Comparison of ENCODE assay signal across 9 mouse cellular contexts in genomic region chr7:139746803-139747202, GRCm38 (mm10).
DNase-seq lines count a peak whose midpoint lies in the region; ATAC-seq and TF ChIP-seq lines count a peak whose summit lies in the region.
"Had no signal": no experiment of that assay in that cellular context is flagged by ENCODE, and none has a peak within 500 bp of the region (broad histone marks: within the 10 kb centered on the region; RNA-seq: fewer than 3 reads in every experiment).

No protein-coding gene starts in this region.

- peak; percentile 26; the same call in 1 of the 2 replicates for TF ChIP-seq CTCF in heart, postnatal 0 days (IDR thresholded peaks at IDR 0.05; ENCODE audit: low read depth)
- TF ChIP-seq CTCF in olfactory bulb, adult 2 months (IDR thresholded peaks at IDR 0.05; ENCODE audit: insufficient read depth, low read depth, low read length) = peak; percentile 38; the same call in 1 of the 2 replicates

- no peak overlapping the region for H3K27ac ChIP-seq in heart, postnatal 0 days (ENCODE audit: low read depth)
- H3K27ac ChIP-seq in heart, embryonic 10.5 days = no peak overlapping the region
- no peak overlapping the region for H3K27ac ChIP-seq in hindbrain, embryonic 12.5 days
- H3K27ac ChIP-seq in olfactory bulb, adult 2 months (ENCODE audit: insufficient read depth, low read depth, low read length) = no peak overlapping the region
- H3K27ac ChIP-seq: heart, embryonic 13.5 days had no signal

- no peaks in the 10 kb centered on the region for H3K4me1 ChIP-seq in heart, postnatal 0 days (ENCODE audit: control insufficient read depth, insufficient read depth)
- no peaks in the 10 kb centered on the region for H3K4me1 ChIP-seq in heart, embryonic 10.5 days
- H3K4me1 ChIP-seq in hindbrain, embryonic 12.5 days = peaks cover 5% of the 10 kb centered on the region; the same call in 1 of the 2 replicates
- H3K4me1 ChIP-seq in olfactory bulb, adult 2 months (ENCODE audit: control insufficient read depth, insufficient read depth, low read length) = peaks cover 11% of the 10 kb centered on the region; the same call in 1 of the 2 replicates
- H3K4me1 ChIP-seq: heart, embryonic 13.5 days had no signal

- no peak overlapping the region for H3K4me2 ChIP-seq in heart, postnatal 0 days (ENCODE audit: low read depth, low read length)
- no peak overlapping the region for H3K4me2 ChIP-seq in hindbrain, embryonic 12.5 days (replicated peaks)
- H3K4me2 ChIP-seq: heart, embryonic 13.5 days had no signal

- ATAC-seq in heart, postnatal 0 days (ENCODE audit: insufficient read depth, low read depth) = no peak
- ATAC-seq in hindbrain, embryonic 12.5 days (ENCODE audit: low FRiP score) = 0 out of 2 replicates have a peak, but pooled peaks have one; percentile 38
- ATAC-seq in megakaryocyte, adult 5-6 weeks (ENCODE audit: poor library complexity, severe bottlenecking) = no peak

- 42% methylated on average over 1 of the region's 1 CpGs for WGBS in heart, postnatal 0 days
- WGBS in heart, embryonic 10.5 days = 55% methylated on average over 1 of the region's 1 CpGs
- WGBS in hindbrain, embryonic 12.5 days = 38% methylated on average over 1 of the region's 1 CpGs
- 69% methylated on average over 1 of the region's 1 CpGs for WGBS in olfactory bulb, adult 2 months

- H3K9me3 ChIP-seq in heart, postnatal 0 days (replicated peaks; ENCODE audit: control insufficient read depth, low read length) = 0 out of 2 replicates have a peak, but pooled peaks cover 3% of the 10 kb centered on the region
- H3K9me3 ChIP-seq in heart, embryonic 10.5 days = no peaks in the 10 kb centered on the region
- 0 out of 2 replicates have a peak, but pooled peaks cover 4% of the 10 kb centered on the region for H3K9me3 ChIP-seq in hindbrain, embryonic 12.5 days (replicated peaks)

- DNase-seq in heart, postnatal 0 days (ENCODE audit: low spot score) = no peak
- no peak for DNase-seq in heart, embryonic 10.5 days (ENCODE audit: low spot score)
- DNase-seq in testis, postnatal 10 days (ENCODE audit: low spot score) = peak; percentile 70
- DNase-seq in testis, postnatal 14 days (ENCODE audit: low spot score) = no peak
- no peak for DNase-seq in urinary bladder, adult 2 months (ENCODE audit: low spot score)

- no peaks in the 10 kb centered on the region for H3K36me3 ChIP-seq in heart, postnatal 0 days (replicated peaks; ENCODE audit: control insufficient read depth, insufficient read depth, low read length)
- no peaks in the 10 kb centered on the region for H3K36me3 ChIP-seq in heart, embryonic 10.5 days
- H3K36me3 ChIP-seq in hindbrain, embryonic 12.5 days = no peaks in the 10 kb centered on the region
- H3K36me3 ChIP-seq: heart, embryonic 13.5 days had no signal

- no peaks in the 10 kb centered on the region for H3K27me3 ChIP-seq in heart, postnatal 0 days (ENCODE audit: control insufficient read depth, insufficient read depth, low read length)
- no peaks in the 10 kb centered on the region for H3K27me3 ChIP-seq in heart, embryonic 10.5 days (ENCODE audit: insufficient read depth, poor library complexity, severe bottlenecking)
- no peaks in the 10 kb centered on the region for H3K27me3 ChIP-seq in hindbrain, embryonic 12.5 days
- H3K27me3 ChIP-seq: heart, embryonic 13.5 days had no signal

- H3K4me3 ChIP-seq in heart, postnatal 0 days (ENCODE audit: low read depth, low read length) = no peak overlapping the region
- H3K4me3 ChIP-seq in heart, embryonic 10.5 days = no peak overlapping the region
- no peak overlapping the region for H3K4me3 ChIP-seq in hindbrain, embryonic 12.5 days
- no peak overlapping the region for H3K4me3 ChIP-seq in olfactory bulb, adult 2 months (ENCODE audit: insufficient read depth, low read depth, low read length)
- H3K4me3 ChIP-seq: heart, embryonic 13.5 days had no signal

- no peak overlapping the region for H3K9ac ChIP-seq in heart, postnatal 0 days (replicated peaks; ENCODE audit: low read depth, low read length)
- no peak overlapping the region for H3K9ac ChIP-seq in hindbrain, embryonic 12.5 days
- H3K9ac ChIP-seq: heart, embryonic 13.5 days had no signal

- TF ChIP-seq EP300 in heart, postnatal 0 days (IDR thresholded peaks at IDR 0.05; ENCODE audit: low read depth) = no peak

- no peak for TF ChIP-seq POLR2A in olfactory bulb, adult 2 months (IDR thresholded peaks at IDR 0.05; ENCODE audit: insufficient read depth, low read depth, low read length)
